Comparison of ENCODE assay signal across 10 mouse cellular contexts in the genomic region with DNA sequence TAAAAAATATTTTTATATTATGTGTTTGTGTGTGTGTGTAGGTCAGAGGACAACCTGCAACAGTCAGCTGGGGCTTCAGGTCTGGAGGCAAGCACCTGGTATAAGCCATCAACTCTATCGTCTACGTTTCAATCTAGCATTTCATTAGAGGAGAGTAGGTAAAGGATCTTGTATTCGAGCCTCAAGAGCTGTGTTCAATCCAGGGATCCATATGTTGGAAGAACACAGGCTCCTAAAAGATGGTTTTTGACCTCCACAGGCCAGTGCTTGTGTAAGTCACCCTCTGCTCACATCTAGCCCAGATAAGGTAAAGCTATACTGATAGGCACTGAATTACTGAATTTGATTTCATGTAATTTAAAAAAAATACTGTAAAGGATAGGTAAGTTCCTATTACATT. TPM values are rescaled to one million over a fixed set of nuclear protein-coding genes. Genes with fewer than 3 reads are reported as not detected.
A peak's percentile ranks its signal among the peaks of the same experiment; 100 is the strongest.
DNase-seq lines count a peak whose midpoint lies in the region; ATAC-seq and TF ChIP-seq lines count a peak whose summit lies in the region.
"Had no signal": no experiment of that assay in that cellular context is flagged by ENCODE, and none has a peak within 500 bp of the region (broad histone marks: within the 10 kb centered on the region; RNA-seq: fewer than 3 reads in every experiment).

No protein-coding gene starts in this region.

- TF ChIP-seq EP300 in CH12.LX (IDR thresholded peaks at IDR 0.05; ENCODE audit: low read length), result no peak

- peak overlapping the region in 1 of 2 experiments; percentile 98; a peak in 2 of 4 replicates for H3K27ac ChIP-seq in heart, embryonic 14.5 days (replicated peaks in 1 of 2; ENCODE audit: control insufficient read depth in 1 of 2, insufficient read depth in 1 of 2, low read depth in 2 of 2, low read length in 2 of 2)
- peak overlapping the region; percentile 70 for H3K27ac ChIP-seq in CH12.LX (ENCODE audit: insufficient read depth, low read depth)
- 0 out of 2 replicates have a peak overlapping the region, but pooled peaks have one; percentile 22 for H3K27ac ChIP-seq in forebrain, embryonic 14.5 days (ENCODE audit: low read depth, low read length)
- peak overlapping the region; percentile 97 for H3K27ac ChIP-seq in liver, embryonic 15.5 days (replicated peaks)

- ATAC-seq in heart, embryonic 14.5 days (ENCODE audit: insufficient number of reproducible peaks, insufficient read depth, low FRiP score, low read depth), result no peak
- ATAC-seq in forebrain, embryonic 14.5 days, result no peak
- no peak for ATAC-seq in liver, embryonic 15.5 days (ENCODE audit: insufficient read depth)

- WGBS in heart, embryonic 14.5 days, result 65% methylated on average over 3 of the region's 3 CpGs
- WGBS in forebrain, embryonic 14.5 days, result 68% methylated on average over 3 of the region's 3 CpGs
- WGBS in liver, embryonic 15.5 days (ENCODE audit: insufficient replicate concordance), result 57% methylated on average over 3 of the region's 3 CpGs

- H3K9me3 ChIP-seq in heart, embryonic 14.5 days (ENCODE audit: control insufficient read depth, low read length), result no peaks in the 10 kb centered on the region
- no peaks in the 10 kb centered on the region for H3K9me3 ChIP-seq in CH12.LX (replicated peaks; ENCODE audit: low read length)
- no peaks in the 10 kb centered on the region for H3K9me3 ChIP-seq in forebrain, embryonic 14.5 days (replicated peaks; ENCODE audit: control insufficient read depth, low read length)
- no peaks in the 10 kb centered on the region for H3K9me3 ChIP-seq in liver, embryonic 15.5 days (replicated peaks)

- H3K79me2 ChIP-seq in CH12.LX (replicated peaks; ENCODE audit: control insufficient read depth, extremely low read depth, insufficient read depth, poor library complexity, severe bottlenecking), result no peaks in the 10 kb centered on the region

- in situ Hi-C loops in CH12.LX (cut with MboI; ENCODE audit: low pct_ligation_motif_present, low pct_unique_long_range_greater_than_20kb, low sequenced_read_pairs), result loop anchor here (25.0 kb wide), 1 partner anchor 1820 kb away; the partner anchor contains the start of gene Hist1h4j

- DNase-seq in heart, postnatal 4 days, result no peak
- DNase-seq in CH12.LX (ENCODE audit: extremely low read depth), result no peak
- no peak for DNase-seq in forebrain, embryonic 14.5 days (ENCODE audit: low spot score)
- no peak for DNase-seq in left cerebral cortex, postnatal 25 days (ENCODE audit: low spot score in 2 of 2)
- DNase-seq in frontal cortex, postnatal 25 days (ENCODE audit: low spot score in 2 of 2), result no peak
- DNase-seq in kidney, adult 11 months, result no peak
- DNase-seq: gastrocnemius, adult 2 months; thymus, adult 18-20 months had no signal

- H3K4me2 ChIP-seq in heart, embryonic 14.5 days (ENCODE audit: low read length), result peak overlapping the region; percentile 85; the same call in 1 of the 2 replicates
- peak overlapping the region; percentile 74 for H3K4me2 ChIP-seq in CH12.LX (ENCODE audit: insufficient read depth, low read depth, poor library complexity, severe bottlenecking)
- H3K4me2 ChIP-seq in forebrain, embryonic 14.5 days (ENCODE audit: low read length), result peak overlapping the region; percentile 94; the same call in 1 of the 2 replicates
- peak overlapping the region; percentile 71 for H3K4me2 ChIP-seq in liver, embryonic 15.5 days

- dilution Hi-C loops in CH12.LX (cut with MboI; ENCODE audit: extremely low pct_ligation_motif_present, extremely low pct_unique_long_range_greater_than_20kb, low sequenced_read_pairs), result no loop called here

- no peak for TF ChIP-seq RAD21 in CH12.LX (IDR thresholded peaks at IDR 0.05; ENCODE audit: low read depth, low read length)

- no peak overlapping the region for H3K4me3 ChIP-seq in heart, embryonic 14.5 days (ENCODE audit: control insufficient read depth in 1 of 2, insufficient read depth in 1 of 2, low read depth in 1 of 2, low read length in 2 of 2)
- no peak overlapping the region for H3K4me3 ChIP-seq in CH12.LX (replicated peaks in 1 of 3; ENCODE audit: low read depth in 2 of 3, low read length in 2 of 3, poor library complexity in 1 of 3)
- no peak overlapping the region for H3K4me3 ChIP-seq in forebrain, embryonic 14.5 days (ENCODE audit: low read depth, low read length)
- H3K4me3 ChIP-seq in liver, embryonic 15.5 days (replicated peaks), result peak overlapping the region; percentile 61

- peaks cover 0 to 8% of the 10 kb centered on the region in 2 experiments; a peak in 3 of 4 replicates for H3K4me1 ChIP-seq in heart, embryonic 14.5 days (ENCODE audit: control insufficient read depth in 2 of 2, insufficient read depth in 2 of 2, low read length in 2 of 2)
- H3K4me1 ChIP-seq in CH12.LX (ENCODE audit: control insufficient read depth in 1 of 2, insufficient read depth in 2 of 2), result peaks cover 4 to 23% of the 10 kb centered on the region in 2 experiments; a peak in 3 of 4 replicates
- 0 out of 2 replicates have a peak, but pooled peaks cover 8% of the 10 kb centered on the region for H3K4me1 ChIP-seq in forebrain, embryonic 14.5 days (ENCODE audit: control insufficient read depth, insufficient read depth, low read length)
- peaks cover 41% of the 10 kb centered on the region for H3K4me1 ChIP-seq in liver, embryonic 15.5 days (replicated peaks)

- no peaks in the 10 kb centered on the region for H3K36me3 ChIP-seq in heart, embryonic 14.5 days (ENCODE audit: control insufficient read depth, insufficient read depth, low read length)
- H3K36me3 ChIP-seq in CH12.LX (replicated peaks in 1 of 2; ENCODE audit: control insufficient read depth in 1 of 2, insufficient read depth in 1 of 2, low read length in 1 of 2), result no peaks in the 10 kb centered on the region
- H3K36me3 ChIP-seq in forebrain, embryonic 14.5 days (ENCODE audit: control insufficient read depth, insufficient read depth, low read length), result no peaks in the 10 kb centered on the region
- H3K36me3 ChIP-seq in liver, embryonic 15.5 days (replicated peaks), result no peaks in the 10 kb centered on the region

- no peak for TF ChIP-seq POLR2A in CH12.LX (IDR thresholded peaks at IDR 0.05; ENCODE audit: low read depth, low read length)

- intact Hi-C loops in left cerebral cortex, postnatal 25 days (cut with DNase I), result no loop called here

- no peak overlapping the region for H3K9ac ChIP-seq in heart, embryonic 14.5 days (ENCODE audit: low read length)
- H3K9ac ChIP-seq in CH12.LX (ENCODE audit: insufficient read depth, low read depth), result peak overlapping the region; percentile 58; the same call in 1 of the 2 replicates
- no peak overlapping the region for H3K9ac ChIP-seq in forebrain, embryonic 14.5 days (ENCODE audit: low read length)
- H3K9ac ChIP-seq in liver, embryonic 15.5 days, result peak overlapping the region; percentile 53; the same call in 1 of the 2 replicates

- no peaks in the 10 kb centered on the region for H3K27me3 ChIP-seq in heart, embryonic 14.5 days (ENCODE audit: control insufficient read depth, insufficient read depth, low read length)
- H3K27me3 ChIP-seq in CH12.LX (replicated peaks), result no peaks in the 10 kb centered on the region
- H3K27me3 ChIP-seq in forebrain, embryonic 14.5 days (replicated peaks; ENCODE audit: control insufficient read depth, insufficient read depth, low read length), result no peaks in the 10 kb centered on the region
- no peaks in the 10 kb centered on the region for H3K27me3 ChIP-seq in liver, embryonic 15.5 days

- TF ChIP-seq CTCF in CH12.LX (conservative IDR thresholded peaks at IDR 0.05 in 1 of 2, IDR thresholded peaks at IDR 0.05 in 1 of 2; ENCODE audit: low read depth in 2 of 2, low read length in 2 of 2), result no peak

RNA-seq across cellular contexts. Expression of gene Hist1h1d, which starts 3.8 kb away (rescaled TPM):
- polyA plus RNA-seq in heart, embryonic 14.5 days (2014; fragmentation: Nextera tagmentation; extraction: Ambion mirVana), result 0.24 and 0.41 TPM in 2 replicates
- 10 to 100 TPM; 40.0 to 43.0 TPM for total RNA-seq in heart, postnatal 4 days (2021)
- 112 and 132 TPM in 2 replicates for total RNA-seq in CH12.LX (2012; rRNA removed)
- total RNA-seq in CH12.LX (2014; rRNA removed), result 1.8 and 2.3 TPM in 2 replicates
- polyA plus RNA-seq in CH12.LX (2012; ENCODE audit: insufficient read length, low read depth), result 0.11 and 0.14 TPM in 2 replicates
- polyA plus RNA-seq in forebrain, embryonic 14.5 days (2014; fragmentation: Nextera tagmentation; extraction: Ambion mirVana), result 0.36 and 0.52 TPM in 2 replicates
- 1.1 TPM in 2 replicates for polyA plus RNA-seq in liver, embryonic 15.5 days (2015; fragmentation: Nextera tagmentation; extraction: Ambion mirVana)
- 1 to 10 TPM; 3.6 to 5.7 TPM for total RNA-seq in left cerebral cortex, postnatal 25 days (2021)

RNA-seq across cellular contexts. Expression of gene Hist1h3e, which starts 5.3 kb away (rescaled TPM):
- 2.0 TPM in 2 replicates for polyA plus RNA-seq in heart, embryonic 14.5 days (2014; fragmentation: Nextera tagmentation; extraction: Ambion mirVana)
- total RNA-seq in heart, postnatal 4 days (2021), result 100 to 1,000 TPM; 299 to 323 TPM
- 1,307 and 1,484 TPM in 2 replicates for total RNA-seq in CH12.LX (2012; rRNA removed)
- 20.6 and 24.2 TPM in 2 replicates for total RNA-seq in CH12.LX (2014; rRNA removed)
- 2.2 and 3.1 TPM in 2 replicates for polyA plus RNA-seq in CH12.LX (2012; ENCODE audit: insufficient read length, low read depth)
- 3.4 and 5.7 TPM in 2 replicates for polyA plus RNA-seq in forebrain, embryonic 14.5 days (2014; fragmentation: Nextera tagmentation; extraction: Ambion mirVana)
- 2.7 and 4.4 TPM in 2 replicates for polyA plus RNA-seq in liver, embryonic 15.5 days (2015; fragmentation: Nextera tagmentation; extraction: Ambion mirVana)
- total RNA-seq in left cerebral cortex, postnatal 25 days (2021), result 10 to 100 TPM; 41.7 to 46.6 TPM

RNA-seq across cellular contexts. Expression of gene Hist1h4f, which starts 5.5 kb away (rescaled TPM):
- polyA plus RNA-seq in heart, embryonic 14.5 days (2014; fragmentation: Nextera tagmentation; extraction: Ambion mirVana), result not detected in 2 replicates
- total RNA-seq in heart, postnatal 4 days (2021), result 100 to 1,000 TPM; 802 to 855 TPM
- total RNA-seq in CH12.LX (2012; rRNA removed) (4,390 and 4,902 TPM in 2 replicates), CH12.LX (2014; rRNA removed) (17.8 and 27.1 TPM in 2 replicates)
- polyA plus RNA-seq in CH12.LX (2012; ENCODE audit: insufficient read length, low read depth), result 4.0 and 9.0 TPM in 2 replicates
- polyA plus RNA-seq in forebrain, embryonic 14.5 days (2014; fragmentation: Nextera tagmentation; extraction: Ambion mirVana), result not detected in 2 replicates
- 1.4 and 2.5 TPM in 2 replicates for polyA plus RNA-seq in liver, embryonic 15.5 days (2015; fragmentation: Nextera tagmentation; extraction: Ambion mirVana)
- total RNA-seq in left cerebral cortex, postnatal 25 days (2021), result 100 to 1,000 TPM; 160 to 188 TPM

RNA-seq across cellular contexts. Expression of gene Hist1h3f, which starts 13.1 kb away (rescaled TPM):
- polyA plus RNA-seq in heart, embryonic 14.5 days (2014; fragmentation: Nextera tagmentation; extraction: Ambion mirVana), result 0.65 and 0.72 TPM in 2 replicates
- total RNA-seq in heart, postnatal 4 days (2021), result 100 to 1,000 TPM; 121 to 128 TPM
- total RNA-seq in CH12.LX (2012; rRNA removed), result 553 and 608 TPM in 2 replicates
- total RNA-seq in CH12.LX (2014; rRNA removed), result 5.1 and 8.0 TPM in 2 replicates
- 0.23 and 0.30 TPM in 2 replicates for polyA plus RNA-seq in CH12.LX (2012; ENCODE audit: insufficient read length, low read depth)
- 0.62 and 0.89 TPM in 2 replicates for polyA plus RNA-seq in forebrain, embryonic 14.5 days (2014; fragmentation: Nextera tagmentation; extraction: Ambion mirVana)
- polyA plus RNA-seq in liver, embryonic 15.5 days (2015; fragmentation: Nextera tagmentation; extraction: Ambion mirVana), result 0.99 and 1.4 TPM in 2 replicates
- 10 to 100 TPM; 16.0 to 17.8 TPM for total RNA-seq in left cerebral cortex, postnatal 25 days (2021)

RNA-seq across cellular contexts. Expression of gene Hist1h2bh, which starts 13.7 kb away (rescaled TPM):
- 0.65 and 0.66 TPM in 2 replicates for polyA plus RNA-seq in heart, embryonic 14.5 days (2014; fragmentation: Nextera tagmentation; extraction: Ambion mirVana)
- total RNA-seq in heart, postnatal 4 days (2021), result 10 to 100 TPM; 23.5 to 23.8 TPM
- total RNA-seq in CH12.LX (2012; rRNA removed) (261 and 290 TPM in 2 replicates), CH12.LX (2014; rRNA removed) (5.7 and 8.0 TPM in 2 replicates)
- polyA plus RNA-seq in CH12.LX (2012; ENCODE audit: insufficient read length, low read depth), result 0.56 and 0.77 TPM in 2 replicates
- polyA plus RNA-seq in forebrain, embryonic 14.5 days (2014; fragmentation: Nextera tagmentation; extraction: Ambion mirVana), result 0.30 and 0.32 TPM in 2 replicates
- 1.5 and 1.6 TPM in 2 replicates for polyA plus RNA-seq in liver, embryonic 15.5 days (2015; fragmentation: Nextera tagmentation; extraction: Ambion mirVana)
- total RNA-seq in left cerebral cortex, postnatal 25 days (2021), result under 1 TPM; 0.57 to 0.87 TPM

Comparison
In these comparisons a context has a peak if more than half of its experiments do, and no peak if none do; other contexts are left out.
1. H3K9ac ChIP-seq: peak in CH12.LX (single experiment) and liver, embryonic 15.5 days (single experiment); none in heart, embryonic 14.5 days (single experiment) and forebrain, embryonic 14.5 days (single experiment).
2. Peak in every context shown above with its lines, with median percentiles within 50 percentile points of each other: H3K4me2 ChIP-seq.